Mouse (Mus musculus) neural tube, embryonic 15.5 days (tissue): ENCODE results near the gene Kitl. TPM values are rescaled to one million over a fixed set of nuclear protein-coding genes. Genes with fewer than 3 reads are reported as not detected.

Experiments
- ATAC-seq: fragments of 200-750 bp; cut with Nextera tagmentation; 2 replicates; pipeline ENCODE4 v1.8.0; 2017; ENCODE audit warnings: mild to moderate bottlenecking, moderate TSS enrichment, moderate library complexity; ENCODE audit not compliant: low FRiP score
- H3K27ac ChIP-seq: fragments of 300-500 bp; sonication (generic); replicated peaks from 2 replicates; pipeline ENCODE4 v1.5.1; 2015; ENCODE audit warnings: mild to moderate bottlenecking, inconsistent platforms
- H3K27me3 ChIP-seq: fragments of 300-500 bp; sonication (generic); replicated peaks from 2 replicates; pipeline ENCODE4 v1.6.1; 2015; ENCODE audit warnings: inconsistent platforms
- H3K36me3 ChIP-seq: fragments of 300-500 bp; sonication (generic); 2 replicates; pipeline ENCODE4 v1.6.1; 2015; ENCODE audit warnings: inconsistent platforms
- H3K4me1 ChIP-seq: fragments of 300-500 bp; sonication (generic); 2 replicates; pipeline ENCODE4 v1.6.1; 2015; ENCODE audit warnings: inconsistent platforms
- H3K4me2 ChIP-seq: fragments of 300-500 bp; sonication (generic); 2 replicates; pipeline ENCODE4 v1.6.1; 2015; ENCODE audit warnings: inconsistent platforms, mild to moderate bottlenecking, moderate library complexity
- H3K4me3 ChIP-seq: fragments of 300-500 bp; sonication (generic); replicated peaks from 2 replicates; pipeline ENCODE4 v1.5.1; 2015; ENCODE audit warnings: mild to moderate bottlenecking, inconsistent platforms
- H3K9ac ChIP-seq: fragments of 300-500 bp; sonication (generic); replicated peaks from 2 replicates; pipeline ENCODE4 v1.6.1; 2015; ENCODE audit warnings: mild to moderate bottlenecking, inconsistent platforms
- H3K9me3 ChIP-seq: fragments of 300-500 bp; sonication (generic); replicated peaks from 2 replicates; pipeline ENCODE4 v1.6.1; 2016; ENCODE audit warnings: inconsistent platforms
- WGBS: fragments of 180-500 bp; shearing (Covaris S2); methylation state at CpG from one replicate; pipeline ENCODE4 v1.1.7; 2015; ENCODE audit warnings: mixed read lengths; 5-methylcytosine and 5-hydroxymethylcytosine counted together
- polyA plus RNA-seq: library from polyadenylated mRNA; unstranded; fragments of >200 nt; fragmentation: Nextera tagmentation; extraction: Ambion mirVana; gene quantifications from 2 replicates; pipeline ENCODE4 v1.2.1, GENCODE M21; 2015

Gene Kitl
- polyA plus RNA-seq, 1 experiment from 2014 or later = 24.5 TPM

DNA sequence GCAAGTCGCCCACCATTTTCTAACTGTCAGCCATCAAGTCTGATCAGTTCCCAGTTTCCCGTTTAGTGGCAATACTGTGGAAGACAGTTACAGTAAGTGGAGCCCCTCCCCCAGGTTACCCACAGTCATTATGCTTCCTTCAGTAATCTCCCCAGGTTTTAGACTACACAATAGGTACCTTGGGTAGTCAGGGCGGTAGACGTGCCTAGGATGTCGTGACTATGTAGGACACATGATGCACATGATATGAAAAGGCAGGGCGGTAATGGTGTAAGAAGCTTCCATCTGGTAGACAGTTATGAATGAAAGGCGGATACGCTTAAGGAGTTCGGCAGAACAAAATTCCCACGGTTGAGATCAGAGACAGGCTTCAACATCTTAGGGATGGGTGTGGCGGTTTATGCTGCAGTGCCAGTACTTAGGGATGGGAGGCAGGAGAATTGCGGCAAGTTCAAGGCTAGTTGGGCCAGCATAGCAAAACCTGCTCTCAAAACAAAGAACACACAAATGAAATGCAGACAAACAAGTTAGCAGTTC lies 15.6 kb downstream of the Kitl start:
- Histone ChIP-seq H3K27ac (no peak overlapping the region), H3K4me1 (no peaks in the 10 kb centered on the region), H3K9me3 (no peaks in the 10 kb centered on the region), H3K4me3 (no peak overlapping the region), H3K9ac (no peak overlapping the region), H3K36me3 (no peaks in the 10 kb centered on the region), H3K27me3 (no peaks in the 10 kb centered on the region), H3K4me2 (no peak overlapping the region)
- WGBS = 84% methylated on average over 12 of the region's 12 CpGs
- ATAC-seq = no peak

DNA sequence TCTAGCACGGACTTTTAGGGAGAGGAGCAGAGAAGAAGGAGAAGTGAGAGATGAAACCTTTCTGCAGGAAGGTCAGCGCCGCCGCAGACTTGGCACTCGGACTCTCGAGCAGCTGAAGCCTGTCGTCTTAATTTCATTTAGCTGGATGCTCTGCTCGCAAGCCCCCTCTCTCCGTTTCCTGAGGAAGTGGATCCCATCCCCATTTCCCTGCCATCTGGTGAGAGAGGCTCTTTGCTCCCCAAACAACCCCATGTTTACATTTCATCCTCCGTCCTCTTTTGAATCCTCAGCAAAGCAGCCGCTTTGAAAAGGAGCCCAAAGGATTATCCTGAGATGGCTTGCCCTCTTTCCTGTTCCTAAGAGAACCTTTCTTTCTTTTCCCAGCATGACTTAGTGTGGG lies 16.2 kb downstream of the Kitl start:
- H3K4me2 ChIP-seq = peak overlapping the region; percentile 24; the same call in 1 of the 2 replicates
- H3K27ac ChIP-seq = no peak overlapping the region
- H3K4me1 ChIP-seq = no peaks in the 10 kb centered on the region
- H3K9me3 ChIP-seq = no peaks in the 10 kb centered on the region
- no peak overlapping the region for H3K9ac ChIP-seq
- 51% methylated on average over 11 of the region's 11 CpGs for WGBS
- no peaks in the 10 kb centered on the region for H3K36me3 ChIP-seq
- no peak for ATAC-seq
- no peak overlapping the region for H3K4me3 ChIP-seq
- H3K27me3 ChIP-seq = no peaks in the 10 kb centered on the region

DNA sequence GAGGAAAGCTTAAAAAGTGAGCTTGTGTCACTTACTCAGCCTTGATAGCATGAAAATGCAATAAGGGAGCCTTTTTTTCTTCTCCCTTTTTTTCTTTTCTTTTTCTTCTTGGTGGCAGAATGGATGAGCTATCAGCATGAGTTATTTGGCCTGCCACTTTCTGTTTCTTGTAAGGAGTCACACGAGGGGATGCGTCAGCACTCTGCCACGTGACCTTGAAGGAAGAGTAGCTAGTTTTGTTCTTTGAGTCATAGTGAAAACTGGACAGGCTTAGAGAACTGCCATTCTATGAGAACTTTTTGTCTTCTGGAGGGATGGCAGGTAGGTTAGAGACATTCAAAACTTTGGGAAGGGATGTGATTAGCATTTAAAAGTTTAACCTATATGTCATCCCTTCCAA lies 17.1 kb downstream of the Kitl start:
- WGBS = 62% methylated on average over 3 of the region's 3 CpGs
- Histone ChIP-seq H3K9ac (no peak overlapping the region), H3K4me1 (no peaks in the 10 kb centered on the region), H3K27ac (no peak overlapping the region), H3K4me2 (no peak overlapping the region), H3K4me3 (no peak overlapping the region), H3K36me3 (no peaks in the 10 kb centered on the region), H3K9me3 (no peaks in the 10 kb centered on the region), H3K27me3 (no peaks in the 10 kb centered on the region)
- ATAC-seq = no peak

DNA sequence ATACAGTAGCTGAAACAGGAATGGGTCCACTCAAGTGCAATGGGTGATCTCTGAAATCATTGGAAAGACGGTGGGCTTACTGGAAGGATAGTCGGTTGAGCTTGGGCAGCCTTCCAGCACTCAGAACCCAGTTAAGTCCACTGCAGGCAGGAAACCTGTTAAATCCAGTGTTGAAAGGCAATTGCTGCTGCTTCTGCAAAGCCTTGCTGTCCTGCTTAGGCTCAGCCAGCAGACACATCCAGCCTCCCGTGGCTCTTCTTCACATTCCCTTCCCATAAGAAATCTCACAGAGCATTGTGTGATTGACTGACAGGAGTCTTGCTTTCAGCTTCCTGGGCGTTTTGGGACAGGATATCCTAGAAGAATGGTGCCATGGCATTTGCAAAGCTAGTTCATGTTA lies 20.6 kb downstream of the Kitl start:
- Histone ChIP-seq H3K9ac (no peak overlapping the region), H3K4me3 (no peak overlapping the region), H3K36me3 (no peaks in the 10 kb centered on the region), H3K4me2 (no peak overlapping the region), H3K4me1 (no peaks in the 10 kb centered on the region), H3K27ac (no peak overlapping the region), H3K9me3 (no peaks in the 10 kb centered on the region), H3K27me3 (no peaks in the 10 kb centered on the region)
- no peak for ATAC-seq
- WGBS = 67% methylated on average over 4 of the region's 4 CpGs

DNA sequence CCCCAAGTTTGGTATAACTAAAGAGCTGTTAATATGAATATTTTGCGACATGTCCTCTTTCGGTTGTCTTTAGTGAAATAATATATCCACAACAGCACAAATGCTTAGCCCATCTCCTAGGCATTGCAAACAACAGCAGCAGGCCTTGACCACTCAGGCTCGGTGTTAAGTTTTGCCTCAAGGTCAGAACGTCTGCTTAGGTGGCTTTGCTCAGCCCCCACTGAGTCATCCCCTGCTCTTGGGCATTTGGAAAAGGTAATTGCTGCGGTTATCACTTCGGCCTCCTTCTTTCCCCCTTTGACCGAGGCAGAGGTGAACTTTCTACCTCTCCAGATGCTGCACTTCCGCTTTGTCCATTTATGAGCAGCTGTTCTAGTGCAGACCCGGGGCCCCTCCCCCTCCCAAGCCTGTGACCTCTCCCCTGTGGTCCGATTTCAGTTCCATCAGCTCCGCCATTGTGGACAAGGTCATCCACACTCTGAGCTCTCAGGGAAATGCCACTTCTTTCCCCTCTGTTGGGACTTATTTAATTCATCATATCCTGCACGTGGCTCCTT lies 23.0 kb downstream of the Kitl start:
- no peak for ATAC-seq

DNA sequence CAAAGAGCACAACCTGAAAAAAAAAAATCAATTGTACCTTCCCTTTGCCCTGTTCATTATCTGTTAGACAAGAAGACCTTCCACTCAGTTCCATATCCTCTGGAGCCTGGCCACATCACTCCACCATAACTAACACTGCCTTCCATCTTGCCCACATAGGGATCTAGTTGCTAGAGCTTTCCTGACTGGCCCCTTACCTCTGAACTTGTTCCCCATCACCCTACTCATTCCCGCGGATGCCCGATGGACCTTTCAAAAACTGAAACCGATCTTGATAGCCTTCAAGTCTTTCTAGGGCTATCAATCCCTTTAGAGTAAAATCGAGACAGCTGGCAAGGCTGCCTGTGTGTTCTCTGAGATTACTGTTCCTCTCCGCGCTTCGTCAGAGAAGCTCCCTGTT lies 23.6 kb downstream of the Kitl start:
- Histone ChIP-seq H3K27ac (no peak overlapping the region), H3K4me3 (no peak overlapping the region), H3K36me3 (no peaks in the 10 kb centered on the region), H3K4me2 (no peak overlapping the region), H3K4me1 (no peaks in the 10 kb centered on the region), H3K9me3 (no peaks in the 10 kb centered on the region), H3K9ac (no peak overlapping the region), H3K27me3 (no peaks in the 10 kb centered on the region)
- ATAC-seq = no peak
- WGBS = 94% methylated on average over 8 of the region's 8 CpGs

More for the DNA sequence above, 23.0 kb downstream of the Kitl start:
- no peak overlapping the region for H3K27ac ChIP-seq
- no peaks in the 10 kb centered on the region for H3K9me3 ChIP-seq
- H3K9ac ChIP-seq = no peak overlapping the region
- H3K27me3 ChIP-seq = no peaks in the 10 kb centered on the region
- 72% methylated on average over 12 of the region's 12 CpGs for WGBS
- no peaks in the 10 kb centered on the region for H3K4me1 ChIP-seq
- H3K36me3 ChIP-seq = no peaks in the 10 kb centered on the region
- H3K4me3 ChIP-seq = no peak overlapping the region
- no peak overlapping the region for H3K4me2 ChIP-seq

DNA sequence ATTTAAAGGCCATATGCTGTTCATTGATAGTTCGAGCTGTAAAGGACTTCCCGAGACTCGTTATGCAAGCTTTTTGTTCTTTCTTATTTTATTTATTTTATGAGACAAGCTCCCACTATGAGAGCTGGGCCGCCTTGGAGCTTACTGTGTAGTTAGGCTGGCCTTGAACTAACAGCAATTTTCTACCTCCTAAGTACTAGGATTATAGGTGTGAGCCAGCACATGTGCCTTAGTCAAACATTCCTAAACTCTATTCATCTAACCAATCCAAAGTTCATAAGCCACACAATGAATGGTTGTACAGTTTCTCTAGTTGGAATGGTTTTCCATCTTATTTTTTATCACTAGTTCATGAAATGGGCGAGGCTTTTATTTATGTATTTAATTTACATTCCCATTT lies 28.3 kb downstream of the Kitl start:
- WGBS = 91% methylated on average over 5 of the region's 5 CpGs

DNA sequence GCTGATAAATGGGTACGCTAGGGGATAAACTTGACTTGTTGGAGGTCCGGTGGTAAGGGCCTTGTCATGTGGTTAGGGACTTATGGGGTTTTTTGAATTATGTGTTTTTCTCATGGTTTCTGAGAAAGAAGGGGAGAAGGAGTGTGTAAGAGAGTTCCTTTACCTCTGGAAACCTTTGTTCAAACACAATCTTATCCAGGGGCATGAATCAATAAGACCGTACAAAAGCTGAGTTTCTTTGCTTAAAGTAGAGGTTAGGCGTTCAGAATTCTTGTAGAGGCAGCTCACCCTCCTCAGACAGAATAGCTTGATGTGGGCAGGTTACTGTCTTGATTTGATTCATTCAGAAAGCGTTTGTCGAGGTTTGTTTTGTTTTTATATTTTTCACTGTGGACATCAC lies 28.7 kb downstream of the Kitl start:
- Histone ChIP-seq H3K4me3 (no peak overlapping the region), H3K27ac (no peak overlapping the region), H3K4me1 (no peaks in the 10 kb centered on the region), H3K9ac (no peak overlapping the region), H3K27me3 (no peaks in the 10 kb centered on the region), H3K4me2 (no peak overlapping the region), H3K9me3 (no peaks in the 10 kb centered on the region), H3K36me3 (no peaks in the 10 kb centered on the region)
- no peak for ATAC-seq
- 91% methylated on average over 6 of the region's 6 CpGs for WGBS

More for the DNA sequence above, 28.3 kb downstream of the Kitl start:
- H3K4me2 ChIP-seq = no peak overlapping the region
- no peaks in the 10 kb centered on the region for H3K27me3 ChIP-seq
- H3K4me3 ChIP-seq = no peak overlapping the region
- H3K9me3 ChIP-seq = no peaks in the 10 kb centered on the region
- H3K9ac ChIP-seq = no peak overlapping the region
- H3K36me3 ChIP-seq = no peaks in the 10 kb centered on the region
- H3K27ac ChIP-seq = no peak overlapping the region
- H3K4me1 ChIP-seq = no peaks in the 10 kb centered on the region
- no peak for ATAC-seq

DNA sequence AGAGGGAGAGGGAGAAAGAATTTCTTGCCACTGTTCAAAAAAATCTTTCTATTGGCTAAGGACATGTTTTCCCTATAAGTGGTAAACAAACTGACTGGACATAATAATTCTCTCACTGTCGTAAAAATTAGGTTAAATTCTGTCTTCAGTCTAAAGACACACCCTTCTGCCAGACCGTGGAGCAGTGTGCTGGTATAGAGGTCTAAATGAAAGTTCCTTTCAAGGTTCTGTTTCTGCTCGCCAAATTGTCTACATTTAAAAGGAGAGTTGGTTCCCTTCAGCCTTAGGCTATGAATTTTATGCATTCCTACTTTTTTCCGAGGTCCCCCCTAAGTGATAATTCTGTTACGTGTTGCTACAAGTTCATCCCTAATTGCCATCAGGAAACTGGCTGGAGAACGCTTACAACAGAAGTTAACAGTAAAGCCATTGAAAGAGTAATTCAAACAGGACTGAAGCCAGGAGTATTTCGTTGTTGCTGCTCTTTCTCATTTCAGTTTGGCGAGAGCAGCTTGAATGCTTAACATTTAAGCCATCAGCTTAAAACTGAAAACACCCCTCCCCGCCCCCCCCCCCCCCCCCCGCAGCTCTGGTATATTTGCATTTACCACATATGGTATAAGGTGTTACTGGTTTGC lies 35.8 kb downstream of the Kitl start:
- Histone ChIP-seq H3K9me3 (no peaks in the 10 kb centered on the region), H3K4me2 (no peak overlapping the region; the same call in 1 of the 2 replicates), H3K27me3 (no peaks in the 10 kb centered on the region), H3K36me3 (no peaks in the 10 kb centered on the region), H3K4me1 (peaks cover 6% of the 10 kb centered on the region; the same call in 1 of the 2 replicates), H3K27ac (peak overlapping the region; percentile 45; the same call in 1 of the 2 replicates), H3K4me3 (no peak overlapping the region), H3K9ac (no peak overlapping the region)
- 40% methylated on average over 10 of the region's 10 CpGs for WGBS
- ATAC-seq = no peak

DNA sequence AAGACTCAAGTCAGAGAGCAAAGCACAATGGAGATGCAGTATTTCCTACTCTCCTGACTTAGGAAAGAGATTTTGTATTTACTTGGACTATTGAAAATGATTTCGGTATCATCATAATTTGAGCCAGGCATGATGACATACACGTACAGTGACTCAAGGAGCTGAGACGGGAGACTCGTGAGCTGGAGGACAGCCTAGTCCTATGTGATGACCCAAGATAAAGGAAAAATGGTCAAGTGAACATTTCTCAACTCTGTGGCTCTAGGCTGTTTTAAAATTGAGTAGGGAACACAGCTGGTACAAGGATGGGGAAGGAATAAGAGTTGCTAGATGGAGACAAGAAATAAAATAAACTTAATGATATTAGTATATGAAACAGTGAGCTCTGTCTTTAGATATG lies 37.0 kb downstream of the Kitl start:
- Histone ChIP-seq H3K36me3 (no peaks in the 10 kb centered on the region), H3K27me3 (no peaks in the 10 kb centered on the region), H3K27ac (no peak overlapping the region), H3K9me3 (no peaks in the 10 kb centered on the region), H3K4me2 (no peak overlapping the region), H3K4me1 (peaks cover 6% of the 10 kb centered on the region; the same call in 1 of the 2 replicates), H3K9ac (no peak overlapping the region), H3K4me3 (no peak overlapping the region)
- WGBS = 94% methylated on average over 4 of the region's 4 CpGs
- ATAC-seq = no peak

DNA sequence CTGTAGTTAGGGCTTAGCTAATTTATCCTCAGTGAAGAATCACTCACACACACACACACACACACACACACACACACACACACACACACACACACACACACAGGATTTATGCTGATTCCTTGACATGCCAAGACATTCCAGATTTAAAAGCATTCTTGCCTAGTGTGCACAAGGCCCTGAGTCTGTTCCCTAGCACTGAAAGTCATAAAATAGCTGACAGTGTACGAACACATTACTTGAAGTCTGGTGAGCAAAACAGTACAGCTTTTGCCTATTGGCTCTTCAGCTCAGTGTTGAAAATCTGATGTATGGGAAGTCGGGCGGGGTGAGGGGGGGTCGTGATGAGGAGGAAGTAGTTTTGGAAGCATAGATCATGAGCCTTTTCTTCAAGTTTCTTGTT lies 37.5 kb downstream of the Kitl start:
- H3K4me1 ChIP-seq = peaks cover 6% of the 10 kb centered on the region; the same call in 1 of the 2 replicates
- no peaks in the 10 kb centered on the region for H3K27me3 ChIP-seq
- H3K27ac ChIP-seq = no peak overlapping the region
- no peak overlapping the region for H3K4me2 ChIP-seq
- no peak overlapping the region for H3K9ac ChIP-seq
- ATAC-seq = no peak
- no peak overlapping the region for H3K4me3 ChIP-seq
- H3K9me3 ChIP-seq = no peaks in the 10 kb centered on the region
- H3K36me3 ChIP-seq = no peaks in the 10 kb centered on the region
- 73% methylated on average over 4 of the region's 4 CpGs for WGBS

DNA sequence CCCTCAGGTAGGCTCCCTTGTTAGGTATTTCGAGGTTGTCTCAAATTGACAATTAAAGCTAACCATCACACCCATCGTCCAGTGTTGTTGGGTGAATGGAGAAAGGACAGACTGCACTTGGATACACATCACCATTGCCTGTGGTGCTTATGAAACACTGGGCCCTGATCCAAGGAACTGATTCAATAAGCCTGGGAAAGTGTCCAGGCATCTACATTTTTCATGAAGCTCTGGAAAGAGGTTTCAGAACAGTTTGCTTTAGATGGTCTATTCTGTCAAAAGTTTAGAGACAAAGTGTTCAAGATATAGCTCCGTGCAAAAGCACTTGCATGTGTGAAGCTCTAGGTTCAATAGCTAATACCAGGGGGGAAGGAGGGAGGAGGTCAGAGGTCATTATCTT lies 38.6 kb downstream of the Kitl start:
- no peaks in the 10 kb centered on the region for H3K27me3 ChIP-seq
- H3K9ac ChIP-seq = no peak overlapping the region
- no peaks in the 10 kb centered on the region for H3K9me3 ChIP-seq
- H3K27ac ChIP-seq = no peak overlapping the region
- H3K36me3 ChIP-seq = no peaks in the 10 kb centered on the region
- H3K4me1 ChIP-seq = peaks cover 6% of the 10 kb centered on the region; the same call in 1 of the 2 replicates
- H3K4me2 ChIP-seq = no peak overlapping the region
- no peak overlapping the region for H3K4me3 ChIP-seq
- ATAC-seq = no peak
- 72% methylated on average over 3 of the region's 3 CpGs for WGBS
